Mouse (Mus musculus): ENCODE measurements around the gene Ptgir. TPM values are rescaled to one million over a fixed set of nuclear protein-coding genes. Genes with fewer than 3 reads are reported as not detected.

Gene Ptgir
- total RNA-seq, 2 experiments from 2014 or later, result 0.96 to 1.1 TPM

- no peak for DNase-seq (ENCODE audit: low spot score in 2 of 2)
Observed at GRCm38 (mm10) chr7:16915461-16916340, 9.4 kb downstream of the Ptgir start.

DNA sequence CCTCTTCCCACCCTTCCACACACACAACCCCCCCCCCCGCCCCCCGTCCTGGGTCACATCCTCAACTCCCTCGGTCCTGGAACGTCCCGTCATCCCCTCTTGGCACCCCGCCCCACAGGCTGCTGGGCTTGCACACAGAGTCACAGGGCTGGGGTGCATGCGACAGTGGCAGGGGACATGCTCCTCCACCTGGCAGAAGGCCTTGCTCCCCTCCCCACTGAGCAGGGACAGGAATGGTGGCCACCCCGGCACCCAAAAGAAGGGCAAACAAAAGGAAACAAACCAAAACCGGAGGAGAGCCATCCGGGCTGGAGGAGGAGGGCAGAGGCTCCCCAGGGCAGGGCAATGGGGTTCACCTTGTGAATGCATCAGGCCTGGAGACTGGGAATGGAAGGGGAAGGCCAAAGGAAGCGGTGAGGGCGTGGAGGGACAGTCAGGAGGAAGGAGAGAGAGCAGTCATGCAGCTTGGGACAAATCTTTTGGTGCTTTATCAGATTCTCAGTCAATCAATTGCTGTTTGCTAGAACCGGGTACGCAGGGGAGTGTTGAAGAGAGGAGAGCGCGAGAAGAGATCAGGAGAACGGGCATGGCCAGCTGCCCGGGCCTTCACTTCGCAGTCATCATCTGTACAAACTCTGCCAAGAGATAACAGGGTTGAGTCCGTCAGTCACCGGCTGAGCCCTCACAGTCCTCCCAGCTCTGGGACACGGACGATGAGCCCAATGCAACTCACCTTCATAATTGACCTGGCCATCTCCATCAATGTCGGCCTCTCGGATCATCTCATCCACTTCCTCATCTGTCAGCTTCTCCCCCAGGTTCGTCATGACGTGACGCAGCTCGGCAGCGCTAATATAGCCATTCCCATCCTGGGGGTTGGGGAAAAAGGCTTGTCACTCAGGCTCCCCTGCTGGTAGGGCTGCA is 10.3 kb downstream of the Ptgir start:
- no peak for DNase-seq (ENCODE audit: low spot score in 2 of 2)

GRCm38 (mm10) chr7:16917447-16917846 is 11.2 kb downstream of the Ptgir start:
- DNase-seq (ENCODE audit: low spot score in 2 of 2), result no peak

GRCm38 (mm10) chr7:16918014-16918413 is 11.7 kb downstream of the Ptgir start:
- DNase-seq (ENCODE audit: low spot score in 2 of 2), result no peak

DNA sequence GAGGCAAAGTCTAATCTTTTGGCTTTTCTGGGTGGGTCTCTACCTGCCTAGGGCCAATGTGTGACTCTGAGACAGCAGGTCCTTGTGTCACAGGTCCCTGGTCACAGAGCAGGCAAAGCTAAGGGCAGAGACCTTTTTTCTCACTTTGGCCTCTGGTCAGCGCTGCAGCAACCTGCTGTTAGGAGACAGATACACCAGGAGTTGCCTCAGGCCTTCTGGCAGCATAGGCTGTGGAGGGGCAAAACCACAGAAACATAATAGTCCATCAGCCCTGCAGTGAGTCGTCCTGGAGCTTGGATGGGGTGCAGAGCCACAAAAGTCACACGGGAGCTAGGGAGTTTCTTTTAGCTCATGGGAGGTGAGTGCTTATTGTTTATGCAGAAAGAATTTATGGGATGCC is 12.4 kb downstream of the Ptgir start:
- no peak for DNase-seq (ENCODE audit: low spot score in 2 of 2)

DNA sequence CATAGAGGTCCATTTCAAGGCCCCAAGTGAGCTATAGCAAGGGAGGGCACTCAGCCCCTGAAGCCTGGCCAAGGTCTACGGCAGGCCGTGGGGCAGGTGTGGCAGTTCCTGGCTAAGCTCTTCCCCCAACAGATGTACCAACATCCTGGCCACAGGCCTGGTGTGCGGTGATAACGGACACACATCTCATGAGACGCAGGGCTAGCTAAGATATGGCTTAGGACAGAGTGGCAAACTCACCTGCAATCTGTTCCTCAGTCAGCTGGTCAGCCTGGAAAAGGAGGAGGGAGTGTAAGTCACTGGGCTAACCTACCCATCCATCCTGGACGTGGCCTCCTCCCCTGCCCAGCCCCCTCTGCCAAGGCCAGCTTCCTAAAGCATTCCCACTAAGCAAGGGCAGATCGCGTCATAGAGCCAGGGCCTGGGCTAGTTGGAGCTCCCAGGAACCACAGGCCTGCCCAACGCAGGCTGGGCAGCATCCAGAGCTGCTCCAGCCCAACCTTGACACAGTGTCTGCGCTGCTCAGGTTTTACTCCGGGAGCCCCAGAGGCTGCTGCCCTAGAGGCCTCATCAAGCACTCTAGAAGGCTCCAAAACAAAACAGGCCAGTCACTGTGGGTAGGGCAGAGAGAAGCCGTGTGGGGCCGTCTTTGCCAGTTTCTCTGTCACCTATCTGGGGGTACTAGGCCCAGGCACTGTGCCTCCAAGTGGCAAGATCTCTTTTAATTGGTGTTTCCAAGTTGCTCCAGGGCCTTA is 13.3 kb downstream of the Ptgir start:
- no peak for DNase-seq (ENCODE audit: low spot score in 2 of 2)

DNA sequence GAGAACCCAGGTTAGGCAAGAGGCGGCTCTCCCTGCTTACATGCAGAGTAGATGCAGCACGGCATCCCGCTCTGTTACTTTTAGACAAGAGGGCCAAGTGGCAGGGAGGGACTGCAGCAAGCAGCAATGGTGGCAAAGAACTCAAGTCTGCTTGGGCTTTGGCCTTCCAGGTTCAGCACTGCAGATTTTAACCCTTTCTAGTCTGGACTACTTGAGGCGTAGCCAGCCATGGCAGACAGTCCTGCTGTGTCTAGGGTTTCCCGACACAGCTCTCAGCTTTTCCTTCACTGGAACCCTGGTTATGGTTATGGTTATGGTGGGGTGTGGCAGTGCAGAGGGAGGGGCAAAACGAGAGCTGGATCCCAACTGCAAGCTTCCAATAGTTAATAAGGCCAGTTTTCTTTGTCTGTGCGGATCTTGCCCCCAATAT is 13.9 kb downstream of the Ptgir start:
- DNase-seq (ENCODE audit: low spot score in 2 of 2), result no peak

DNA sequence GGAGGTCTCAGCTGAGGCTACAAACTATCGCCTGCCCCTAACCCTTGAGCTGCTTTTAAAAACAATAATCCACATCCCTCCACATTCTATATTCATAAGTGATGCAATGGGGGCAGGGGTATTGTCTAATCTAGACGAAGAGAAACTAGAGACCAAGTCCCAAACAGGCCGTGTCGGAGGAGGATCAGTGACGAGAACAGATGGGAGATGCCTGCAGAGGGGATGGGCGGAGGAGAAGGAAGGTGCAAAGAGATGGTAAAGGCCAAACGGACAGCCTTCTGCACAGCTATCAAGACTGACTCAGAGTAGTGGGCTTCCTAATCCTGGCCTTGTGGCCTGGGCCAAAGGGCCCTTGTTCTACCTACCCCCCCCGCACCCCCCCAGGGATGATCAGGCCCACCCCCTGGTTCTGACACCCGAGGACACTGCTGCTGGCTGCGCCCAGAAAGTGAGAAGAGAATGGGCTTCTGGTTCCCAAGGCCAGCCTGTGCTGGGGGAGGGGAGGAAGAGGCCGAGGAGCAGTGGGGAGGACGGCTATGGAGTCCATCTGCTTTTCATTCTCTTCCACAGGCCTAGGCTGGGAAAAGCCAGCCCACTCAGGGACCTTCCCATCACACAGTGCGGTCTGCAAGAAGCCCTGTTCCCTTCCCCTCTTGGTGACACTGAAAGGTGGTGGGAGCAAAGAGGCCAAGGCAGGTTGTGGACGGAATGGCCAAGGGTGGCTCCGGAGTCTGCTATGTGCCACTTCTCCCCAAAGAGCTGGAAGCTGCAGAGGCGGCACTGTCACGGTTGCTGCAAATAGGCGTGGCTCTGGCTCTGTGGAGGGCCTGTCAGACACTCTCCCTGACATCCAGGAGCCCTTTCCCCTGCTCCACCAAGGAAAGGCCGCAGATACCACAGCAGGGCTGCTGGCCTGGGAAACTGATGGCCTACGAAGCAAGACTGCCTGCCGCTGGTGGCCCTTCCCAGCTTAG is 14.8 kb downstream of the Ptgir start:
- DNase-seq (ENCODE audit: low spot score in 2 of 2), result no peak

GRCm38 (mm10) chr7:16921881-16922335 is 15.6 kb downstream of the Ptgir start:
- DNase-seq (ENCODE audit: low spot score in 2 of 2), result no peak

DNA sequence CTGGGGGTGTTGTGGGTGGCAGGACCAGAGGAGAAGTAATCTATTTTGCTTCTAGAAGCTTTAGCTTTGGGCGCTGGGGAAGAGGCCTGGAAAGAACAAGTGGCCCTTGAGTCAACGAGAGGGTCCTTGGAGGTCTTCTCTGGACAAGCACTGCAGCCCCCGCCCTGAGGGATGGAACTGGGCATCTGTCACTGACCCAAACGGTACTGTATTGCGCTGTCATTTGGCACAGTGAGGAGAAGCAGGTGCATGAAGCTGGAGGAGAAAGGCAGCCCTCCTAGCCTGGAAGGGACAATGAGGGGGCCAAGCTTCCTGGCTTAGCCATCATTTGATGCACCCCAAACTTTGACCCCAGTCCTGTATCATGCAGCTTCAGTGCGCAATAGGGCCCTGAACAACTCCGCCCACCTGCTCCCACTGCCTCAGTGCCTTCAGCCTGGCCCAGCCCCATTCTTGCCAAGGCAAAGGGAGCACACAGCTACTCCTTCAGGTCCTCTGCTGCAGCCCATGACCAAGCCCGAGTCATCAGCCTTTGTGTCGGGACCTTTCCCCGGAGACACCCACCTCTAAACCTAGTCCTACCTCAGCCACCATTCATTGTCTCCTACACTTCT is 16.2 kb downstream of the Ptgir start:
- DNase-seq (ENCODE audit: low spot score in 2 of 2), result no peak

GRCm38 (mm10) chr7:16923283-16924036 is 17.2 kb downstream of the Ptgir start:
- no peak for DNase-seq (ENCODE audit: low spot score in 2 of 2)

DNA sequence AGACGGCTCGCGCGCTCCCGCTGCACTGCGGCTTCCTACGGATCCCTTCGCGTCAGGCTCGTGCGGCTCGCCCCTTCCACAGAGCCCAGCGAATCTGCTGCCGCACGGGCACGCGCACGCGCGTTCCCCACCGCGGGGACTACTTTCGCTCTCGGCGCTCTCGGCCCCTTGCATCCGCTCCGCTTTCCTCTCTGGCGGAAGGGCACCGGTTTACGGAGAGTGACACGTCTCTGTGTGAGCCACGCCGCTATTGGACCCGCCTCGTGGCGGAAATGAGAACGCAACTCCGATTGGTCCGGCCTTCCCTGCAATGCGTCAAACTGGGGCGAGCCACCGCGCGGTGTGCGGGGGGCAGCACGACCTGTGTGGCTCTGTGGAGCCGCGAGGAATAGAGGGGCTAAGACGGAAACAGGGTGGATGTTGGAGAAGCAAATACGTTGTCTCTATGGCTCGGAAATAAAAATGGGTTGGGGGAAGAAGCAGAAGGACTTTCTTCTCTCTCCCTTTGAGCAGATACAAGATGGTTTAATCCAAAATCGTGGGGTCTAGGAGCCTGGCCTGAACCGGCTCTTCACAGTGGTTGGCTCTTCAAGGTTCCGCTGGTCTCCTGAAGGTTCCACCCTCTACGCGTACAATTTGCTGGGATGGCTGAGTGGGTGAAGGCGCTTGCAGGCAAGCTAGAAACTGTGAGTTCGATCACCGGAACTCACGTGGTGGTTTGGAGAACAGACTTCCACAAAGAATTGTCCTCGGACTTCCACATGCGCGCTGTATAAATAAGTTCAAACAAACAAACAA is 17.9 kb downstream of the Ptgir start, which contains the start of gene Calm3:
Gene Calm3, minus strand, starts transcription at position 78 of the 798 bp plus-strand sequence.
- DNase-seq (ENCODE audit: low spot score in 2 of 2), result peak; percentile 98

- no peak for DNase-seq (ENCODE audit: low spot score in 2 of 2)
Observed at GRCm38 (mm10) chr7:16928341-16928740, 22.1 kb downstream of the Ptgir start.

DNA sequence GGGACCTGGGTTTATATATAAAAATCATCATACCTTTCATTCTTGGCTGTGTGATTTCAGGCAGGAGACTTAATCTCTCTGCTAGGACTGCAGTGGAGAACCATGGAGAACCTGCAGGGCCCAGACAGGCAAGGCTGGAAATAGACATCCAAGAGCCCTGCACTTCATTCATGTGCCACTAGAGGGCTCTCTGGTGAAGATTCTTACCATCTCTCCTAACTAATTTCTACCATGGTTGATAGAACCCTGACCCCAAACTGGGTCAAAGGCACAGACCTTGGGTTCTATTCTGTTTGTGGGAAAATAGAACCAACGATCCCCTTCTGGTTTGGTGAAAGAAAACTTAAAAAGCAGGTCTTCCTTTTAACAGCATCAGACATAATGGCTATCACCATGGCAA is 24.6 kb downstream of the Ptgir start:
- no peak for DNase-seq (ENCODE audit: low spot score in 2 of 2)

GRCm38 (mm10) chr7:16931968-16932627 is 25.8 kb downstream of the Ptgir start:
- peak; percentile 81 to 83 for DNase-seq (ENCODE audit: low spot score in 2 of 2)

- no peak for DNase-seq (ENCODE audit: low spot score in 2 of 2)
Observed at GRCm38 (mm10) chr7:16932704-16933577, 26.7 kb downstream of the Ptgir start.

Measured in adrenal gland, adult 18-20 months (tissue).